Mouse (Mus musculus) right cerebral cortex, postnatal 25 days (tissue): ENCODE data around the gene Ddhd1.
A peak's percentile ranks its signal among the peaks of the same experiment; 100 is the strongest.

Experiments
- DNase-seq: peaks from one replicate; pipeline ENCODE4 v3.0.0; 2022

Gene Ddhd1

DNA sequence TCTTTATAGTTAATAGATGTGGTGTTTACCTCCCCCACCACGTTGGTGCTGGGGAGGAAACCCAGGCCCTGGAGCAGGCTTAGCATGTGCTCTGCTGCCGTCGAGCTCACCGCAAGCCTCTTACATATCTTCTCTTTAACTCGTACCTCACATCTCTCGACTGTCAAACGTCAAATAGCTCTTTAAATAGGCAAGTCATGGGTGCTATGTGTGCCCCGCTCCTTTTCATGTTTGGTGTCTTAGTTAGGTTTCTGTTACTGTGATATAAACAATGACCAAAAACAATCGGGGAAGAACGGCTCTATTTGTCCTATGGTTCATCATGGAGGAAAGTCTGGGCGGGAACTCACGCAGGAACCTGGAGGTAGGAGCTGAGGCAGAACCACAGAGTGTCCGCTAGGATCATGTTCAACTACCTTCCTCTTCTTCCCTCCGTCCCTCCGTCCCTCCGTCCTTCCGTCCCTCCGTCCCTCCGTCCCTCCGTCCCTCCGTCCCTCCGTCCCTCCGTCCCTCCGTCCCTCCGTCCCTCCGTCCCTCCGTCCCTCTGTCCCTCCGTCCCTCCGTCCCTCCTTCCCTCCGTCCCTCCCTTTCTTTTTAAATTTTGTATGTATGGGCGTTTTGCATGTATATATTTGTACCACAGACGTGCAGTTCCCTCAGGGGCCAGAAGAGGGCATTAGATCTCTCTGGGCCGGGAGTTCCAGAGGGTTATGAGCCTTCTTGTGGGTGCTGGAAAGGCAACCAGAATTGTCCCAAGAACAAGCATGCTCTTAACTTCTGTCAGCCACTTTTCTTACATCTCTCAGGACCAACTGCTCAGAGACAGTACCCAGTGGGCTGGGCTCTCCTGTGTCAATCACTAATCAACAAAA, 91.6 kb downstream of the Ddhd1 start:
- no peak for DNase-seq

DNA sequence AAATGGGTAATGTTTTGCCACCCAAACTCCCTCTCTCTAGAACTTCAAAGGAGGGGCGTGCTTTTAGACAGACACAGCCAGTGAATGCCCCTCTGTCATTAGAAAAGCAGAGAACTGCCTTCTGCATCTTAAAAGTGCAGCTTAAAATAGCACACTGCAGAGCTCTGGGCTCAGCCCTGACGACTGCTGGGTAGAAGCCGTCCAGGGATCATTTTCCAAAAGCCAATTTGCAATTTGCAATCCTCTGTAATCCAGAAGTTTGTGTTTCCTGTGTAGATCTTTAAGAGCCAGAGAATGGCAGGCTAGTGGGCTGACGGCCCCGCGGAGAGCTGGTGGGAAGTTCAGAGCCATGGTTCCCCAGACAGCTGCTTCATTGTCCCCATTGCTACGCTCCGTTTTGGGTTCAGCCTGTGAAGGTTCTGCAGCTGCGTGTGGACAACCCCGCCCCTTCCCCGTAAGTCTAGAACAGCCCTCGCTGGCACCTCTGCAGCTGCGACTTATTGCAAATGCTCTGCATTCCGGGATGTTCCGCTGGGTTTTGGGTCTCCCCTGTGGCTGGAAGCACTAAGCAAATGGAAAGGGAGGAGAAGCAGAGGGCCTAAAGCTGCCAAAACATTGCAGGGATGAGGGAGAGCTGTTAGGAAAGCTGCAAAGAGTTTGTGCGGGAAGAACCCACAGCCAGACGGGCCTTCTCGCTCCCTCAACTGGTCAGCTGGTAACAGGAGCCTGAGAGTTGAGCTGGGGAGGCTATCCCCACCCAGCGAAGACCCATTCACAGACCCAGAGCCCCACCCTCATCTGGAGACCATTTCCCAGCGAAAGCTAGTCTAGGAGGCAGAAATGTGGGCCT, 92.5 kb downstream of the Ddhd1 start:
- DNase-seq: peak; percentile 45

DNA sequence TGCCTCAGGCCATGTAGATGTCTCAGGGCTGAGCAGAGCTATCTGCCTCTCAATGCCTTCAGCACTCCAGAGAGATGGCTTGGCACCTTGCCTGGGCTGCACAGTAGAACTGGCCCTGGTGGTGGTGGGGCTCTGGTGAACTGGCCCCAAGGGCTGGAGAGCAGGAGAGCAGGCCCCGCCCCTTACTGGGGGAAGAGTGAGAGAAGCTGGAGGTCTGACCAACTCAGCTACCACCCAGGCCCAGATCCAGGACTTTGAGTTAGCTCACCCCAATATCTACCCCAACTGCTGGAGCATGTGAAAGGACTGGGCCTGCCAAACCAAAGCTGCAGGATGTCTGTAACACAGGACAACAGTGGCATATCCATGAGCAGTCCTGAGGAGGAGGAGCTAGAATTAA, 94.4 kb downstream of the Ddhd1 start:
- DNase-seq: no peak

DNA sequence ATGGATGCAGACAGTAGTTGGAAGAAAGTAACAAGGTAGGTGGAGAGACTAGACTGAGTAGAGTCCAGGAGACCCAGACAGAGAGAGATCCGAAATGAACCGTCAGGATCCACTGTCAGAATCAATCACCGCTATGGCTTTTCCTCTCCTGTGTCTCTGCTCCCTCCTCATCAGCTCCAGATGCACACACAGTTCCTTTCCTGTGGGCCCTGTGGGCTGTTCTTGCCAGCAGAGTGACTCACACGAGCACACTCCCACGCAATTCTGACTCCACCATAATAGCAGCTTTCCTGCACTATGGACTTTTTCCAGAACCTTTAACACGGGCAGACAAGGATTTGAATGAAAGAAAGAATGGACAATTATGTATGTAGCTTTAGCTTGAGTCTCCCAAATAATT, 96.3 kb downstream of the Ddhd1 start:
- DNase-seq: peak; percentile 55

DNA sequence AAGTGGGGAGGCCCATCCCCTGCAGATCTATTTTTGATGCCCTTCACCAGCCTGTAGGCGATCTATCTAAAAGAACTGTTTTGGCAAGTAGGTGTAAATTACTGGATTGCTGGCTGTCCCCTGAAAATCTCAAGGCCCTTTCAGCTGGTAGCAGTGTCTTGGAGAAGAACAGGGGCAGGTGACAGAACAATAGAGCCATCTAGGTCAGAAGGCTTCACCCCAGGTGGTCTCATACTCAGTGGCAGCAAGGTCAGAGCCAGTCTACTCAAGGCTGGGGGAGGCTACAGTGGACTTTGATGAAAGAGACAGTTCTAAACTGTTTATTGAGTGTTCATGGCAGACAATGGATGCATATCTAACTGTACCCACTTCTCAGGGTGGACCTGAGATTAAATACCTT, 98.9 kb downstream of the Ddhd1 start:
- DNase-seq: no peak

DNA sequence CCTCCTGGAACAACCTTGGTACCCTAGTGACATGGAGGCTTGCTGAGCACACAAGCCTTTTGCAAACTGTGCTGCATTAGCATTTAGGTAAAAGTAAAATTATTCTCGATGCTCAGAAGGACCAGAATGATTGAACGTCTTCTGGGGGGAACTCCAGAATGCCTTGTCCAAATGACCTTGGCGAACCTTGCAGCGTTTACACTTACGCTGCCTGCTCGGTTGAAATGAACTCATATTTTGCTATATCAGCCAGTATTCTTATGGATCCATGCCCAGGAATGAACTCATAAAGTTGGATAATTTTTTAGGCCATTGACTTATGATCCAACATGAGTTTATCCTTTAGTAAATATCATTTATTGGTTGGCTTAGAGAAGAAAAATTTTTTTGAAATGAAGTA, 103.6 kb downstream of the Ddhd1 start:
- no peak for DNase-seq

DNA sequence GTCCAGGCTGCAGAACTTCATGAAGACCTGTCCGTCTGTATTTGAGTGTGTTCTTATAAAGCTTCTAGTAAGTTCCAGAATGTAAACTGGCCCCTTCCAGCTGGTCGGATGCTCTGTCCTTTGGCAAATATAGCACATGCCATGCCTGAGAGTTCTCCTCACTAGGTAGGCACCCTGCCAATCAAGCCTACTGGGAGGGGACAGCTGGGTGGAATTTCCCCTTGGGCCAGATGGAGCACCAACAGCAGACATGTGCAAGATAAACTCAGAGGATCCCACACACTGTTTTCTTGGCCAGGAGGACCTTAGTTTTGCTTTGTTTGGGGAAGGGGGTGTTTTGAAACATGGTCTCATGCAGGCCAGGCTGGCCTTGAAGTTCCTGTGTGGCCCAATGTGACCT, 104.1 kb downstream of the Ddhd1 start:
- no peak for DNase-seq

DNA sequence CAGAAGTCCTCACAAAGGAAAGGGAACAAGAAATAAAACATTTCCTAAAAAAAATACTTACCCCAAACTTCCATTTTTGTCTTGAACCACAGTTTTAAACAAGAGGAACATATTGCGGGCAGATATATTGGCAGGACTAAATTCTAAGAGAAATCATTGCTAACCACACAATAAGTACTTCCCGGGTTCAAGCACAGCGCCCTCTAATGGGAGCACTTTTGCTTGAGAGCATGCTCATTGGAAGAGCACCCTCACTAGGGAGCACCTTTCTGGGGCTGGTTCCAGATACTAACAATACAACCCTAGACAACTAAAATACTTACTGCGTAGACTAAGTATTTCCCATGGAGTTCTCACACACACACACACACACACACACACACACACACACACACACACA, 105.5 kb downstream of the Ddhd1 start:
- no peak for DNase-seq

DNA sequence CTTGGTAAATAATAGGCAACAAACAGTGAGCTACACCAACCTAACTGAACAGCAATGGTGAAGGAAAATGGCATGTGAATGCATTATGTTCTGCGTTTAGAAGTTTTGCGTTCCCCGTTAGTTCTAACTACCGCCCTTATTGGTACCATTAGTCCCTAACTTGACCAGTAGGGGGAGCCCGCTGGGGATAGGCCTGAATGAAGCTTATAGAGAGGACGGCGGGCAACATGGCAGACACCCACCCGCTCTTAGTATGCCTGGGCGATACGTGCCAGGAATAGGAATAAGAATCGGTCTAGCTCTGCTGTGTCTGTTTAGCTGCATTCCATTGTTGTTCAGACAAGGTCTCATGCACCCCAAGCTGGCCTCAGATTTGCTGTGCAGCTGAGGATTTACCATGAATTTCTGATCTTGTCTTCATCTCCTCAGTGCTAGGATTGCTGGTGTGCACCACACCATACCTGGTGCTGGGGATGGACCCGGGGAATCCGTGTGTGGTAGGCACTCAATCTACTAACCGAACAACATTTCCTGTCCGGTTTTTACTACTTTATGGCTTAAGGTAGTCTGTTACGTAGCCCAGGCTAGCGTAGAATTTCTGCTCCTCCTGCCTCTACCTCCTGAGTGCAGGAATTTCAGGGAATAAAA, 106.7 kb downstream of the Ddhd1 start:
- DNase-seq: no peak

DNA sequence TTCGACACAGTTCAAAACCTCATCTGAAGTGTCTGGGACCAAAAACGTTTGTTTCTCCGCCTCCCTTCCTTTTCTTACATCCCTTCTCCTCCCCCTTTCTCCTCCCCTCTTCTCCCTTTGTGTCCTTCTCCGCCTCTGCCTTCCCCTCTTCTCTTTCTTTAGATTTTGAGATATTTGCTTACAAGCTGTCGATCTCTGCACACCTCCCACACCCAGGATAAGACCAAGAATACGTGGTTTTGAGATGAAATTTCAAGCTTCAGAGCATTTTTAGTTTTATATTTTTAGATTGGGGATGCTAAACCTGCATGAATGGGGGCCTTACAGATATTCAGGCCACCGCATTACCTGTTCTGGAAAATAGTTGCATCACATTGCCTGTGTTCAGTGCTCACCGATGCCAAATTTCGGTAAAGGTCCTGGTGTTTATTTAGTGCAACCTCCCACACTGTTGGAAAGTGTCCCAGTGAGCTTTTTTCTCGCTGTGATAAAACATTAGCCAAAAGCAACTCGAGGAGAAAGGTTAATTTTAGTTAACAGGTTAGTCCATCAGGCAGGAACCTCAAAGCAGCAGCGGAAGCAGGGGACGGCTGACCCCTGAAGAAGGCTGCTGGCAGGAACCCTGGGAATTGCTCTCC, 107.8 kb downstream of the Ddhd1 start:
- no peak for DNase-seq

DNA sequence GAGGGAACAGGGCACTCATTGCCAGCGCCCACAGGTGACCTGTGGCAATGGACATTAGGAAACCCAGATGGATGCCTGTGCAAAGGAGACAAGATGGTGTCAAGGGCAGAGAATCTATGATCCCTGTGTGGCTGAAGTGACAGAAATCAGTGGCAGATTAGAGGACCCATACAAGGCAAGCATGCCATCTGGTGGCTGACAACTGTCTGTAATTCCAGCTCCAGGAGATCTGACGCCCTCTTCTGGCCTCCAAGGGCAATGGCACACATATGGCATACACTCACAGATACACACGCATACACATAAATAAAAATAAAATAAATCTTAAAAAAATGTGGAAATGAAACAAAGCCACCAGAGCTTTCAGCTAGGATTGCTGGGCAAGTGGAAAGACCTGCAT, 109.8 kb downstream of the Ddhd1 start:
- DNase-seq: no peak

DNA sequence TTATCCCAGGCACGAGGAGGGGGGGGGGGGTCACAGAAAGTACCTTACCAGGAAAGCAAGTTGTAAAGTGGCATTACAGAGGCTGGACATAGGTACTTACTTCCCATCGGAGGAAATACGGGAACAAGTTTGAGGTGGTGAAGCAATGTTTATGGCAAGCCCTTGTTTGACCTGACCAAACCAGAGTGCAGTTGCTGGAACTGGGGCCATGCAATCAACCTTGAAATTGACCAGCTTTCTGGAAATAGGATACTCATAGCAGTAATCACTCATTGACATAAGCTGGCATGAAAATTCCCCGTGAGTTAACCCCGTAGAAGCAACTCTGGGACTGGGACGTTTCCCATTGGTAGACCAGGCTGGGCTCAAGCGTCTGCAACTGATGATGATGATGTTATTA, 113.0 kb downstream of the Ddhd1 start:
- no peak for DNase-seq

DNA sequence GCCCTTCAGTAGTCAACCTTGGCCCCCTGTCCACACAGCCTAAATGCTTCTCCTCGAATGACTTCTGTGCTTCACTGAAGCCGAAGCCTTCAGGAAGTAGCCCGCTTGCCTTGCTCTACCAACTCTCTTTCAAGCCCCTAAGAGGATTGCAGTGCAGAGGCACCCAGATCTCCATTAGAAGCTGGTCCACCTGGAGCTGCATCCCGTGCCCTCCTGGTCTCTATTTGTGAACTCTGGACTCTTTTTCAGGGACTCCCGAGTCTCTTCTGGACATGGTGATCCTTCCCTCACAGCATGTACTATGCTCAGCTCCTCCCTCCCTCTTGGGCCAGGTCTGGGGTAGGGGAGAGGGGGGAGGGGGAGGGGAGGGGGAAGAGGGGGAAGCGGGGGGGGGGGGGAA, 113.9 kb downstream of the Ddhd1 start:
- DNase-seq: no peak

DNA sequence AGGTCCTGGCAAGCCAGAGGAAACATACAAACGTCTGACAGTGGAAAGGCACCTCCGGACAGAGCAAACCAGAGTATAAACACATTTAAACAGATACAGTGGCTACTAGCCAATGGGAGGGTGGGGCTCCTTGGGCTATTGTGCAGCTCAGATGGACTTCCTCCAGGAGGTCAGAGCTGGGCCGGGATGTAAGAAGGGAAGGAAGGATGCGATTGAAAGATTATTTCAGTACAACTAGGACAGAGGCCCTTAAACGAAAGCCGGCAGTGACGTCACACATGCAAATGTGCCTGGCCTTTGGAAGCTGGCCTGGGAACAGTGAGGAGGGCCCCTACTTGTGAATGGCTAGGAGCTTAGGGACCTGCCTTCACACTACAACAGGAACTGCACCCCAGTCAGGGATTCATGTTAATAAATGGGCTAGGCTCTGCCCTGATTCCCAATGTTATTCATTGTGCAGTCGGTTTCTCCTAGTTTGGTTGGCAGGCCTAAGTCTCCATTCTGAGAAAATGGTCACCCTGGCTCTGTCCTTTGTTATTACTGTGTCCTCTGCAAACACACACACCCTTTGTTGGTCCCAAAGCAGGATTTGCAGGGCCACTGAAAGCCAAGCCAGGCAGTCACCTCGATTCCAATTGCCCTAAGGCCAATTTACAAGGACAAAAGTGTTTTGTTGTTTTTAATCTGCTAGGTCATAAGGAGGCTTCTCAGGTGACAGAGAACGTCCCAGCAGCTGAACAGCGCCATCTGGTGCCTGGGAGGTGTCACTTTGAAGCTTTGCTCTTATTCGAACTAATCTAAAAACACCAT, 118.1 kb downstream of the Ddhd1 start:
- DNase-seq: no peak
